Mouse (Mus musculus) B cell, adult 2 months (primary cell): ENCODE measurements around the gene Nectin4.
A peak's percentile ranks its signal among the peaks of the same experiment; 100 is the strongest.

Experiments used
- DNase-seq, 2 experiments: peaks; one replicate each; pipeline ENCODE4 v3.0.0; 2022

The Nectin4 gene

DNA sequence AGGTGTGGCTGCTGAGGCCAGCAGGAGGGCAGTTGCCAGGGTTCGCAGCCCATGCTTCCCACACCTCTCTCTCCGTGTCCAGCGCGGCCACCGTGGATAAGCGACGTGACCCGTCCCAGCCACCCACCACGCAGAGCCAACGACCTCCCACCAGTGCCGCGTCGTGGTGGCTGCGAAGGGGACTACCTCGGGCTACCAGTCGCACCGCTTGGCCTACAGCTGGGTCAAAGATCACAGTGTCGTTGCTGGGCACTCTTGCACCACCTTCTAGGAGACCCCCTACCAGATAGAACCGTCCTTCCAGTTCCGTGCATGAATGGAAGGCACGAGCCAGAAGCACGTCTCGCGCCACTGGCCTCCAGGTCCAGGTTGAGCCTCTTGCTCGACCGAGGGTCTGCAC, 9.6 kb upstream of the Nectin4 start:
- no peak for DNase-seq

DNA sequence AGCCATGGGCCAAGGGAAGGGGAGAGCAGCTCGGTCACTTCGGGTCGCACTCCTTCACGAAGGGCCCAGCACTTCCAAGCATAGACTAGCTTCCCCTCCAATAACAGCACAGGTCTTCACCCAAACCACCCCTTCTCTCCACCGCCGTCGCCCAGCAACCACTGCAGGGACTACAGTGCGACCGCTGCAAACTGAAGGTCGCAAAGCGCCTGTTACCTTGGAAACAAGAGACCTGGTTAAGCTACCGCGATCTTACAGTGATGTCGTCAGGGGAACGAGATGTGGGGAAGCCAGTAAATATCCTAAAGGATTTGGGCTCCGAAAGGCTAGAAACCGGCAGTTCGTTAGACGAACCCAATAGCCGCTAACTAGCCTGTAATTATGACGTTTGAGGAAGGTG, 9.2 kb upstream of the Nectin4 start, which contains the start of gene Klhdc9:
TSS of gene Klhdc9 (minus strand) at position 143 of the 400 bp plus-strand sequence.
- DNase-seq = peak; percentile 85 to 89

DNA sequence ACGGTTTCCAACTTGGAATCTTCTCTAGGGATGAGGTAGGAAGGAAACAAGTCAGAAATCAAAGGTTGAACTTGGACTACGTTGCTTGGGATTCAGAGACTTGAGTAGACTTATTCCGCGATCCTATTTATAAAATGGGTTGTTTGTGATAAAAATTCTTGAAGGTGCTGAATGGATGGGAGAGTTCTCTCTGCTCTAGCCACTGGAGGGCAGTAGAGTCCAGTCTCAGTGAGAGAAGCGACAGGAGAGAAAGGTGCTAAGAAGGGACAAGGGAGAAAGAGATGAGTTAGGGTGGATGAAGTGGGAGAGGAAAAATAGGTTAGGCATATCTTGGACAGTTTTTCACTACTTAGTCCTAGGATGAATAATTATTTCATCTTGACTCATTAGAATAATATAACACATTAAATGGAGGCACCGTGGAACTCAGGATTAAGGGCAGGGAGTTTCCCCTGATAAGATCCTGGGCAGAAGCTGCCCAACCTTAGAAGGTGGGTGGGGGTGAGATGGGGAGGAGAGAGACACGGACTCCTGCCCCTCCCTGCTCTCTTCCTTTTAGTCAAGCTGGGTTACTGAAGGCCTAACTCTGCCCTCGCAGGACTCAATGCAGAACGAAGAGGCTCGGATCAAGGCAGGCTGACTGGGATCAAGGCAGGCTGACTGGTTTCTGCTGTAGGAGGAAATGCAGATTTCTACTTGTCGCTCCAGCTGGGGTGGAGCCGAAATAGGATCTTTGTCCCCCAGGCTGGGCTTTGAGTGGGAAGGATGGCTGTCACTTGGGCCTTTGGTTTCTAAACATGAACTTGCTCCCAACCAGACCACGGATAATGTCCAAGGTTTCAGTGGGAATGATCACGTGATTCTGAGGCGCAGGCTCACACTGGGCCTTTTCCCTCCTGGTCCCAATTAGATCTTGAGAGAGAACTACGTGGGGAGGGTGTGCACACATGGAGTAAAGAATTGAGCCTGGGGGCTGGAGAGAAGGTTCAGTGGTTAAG, 8.5 kb upstream of the Nectin4 start:
- peak; percentile 79 to 81 for DNase-seq

DNA sequence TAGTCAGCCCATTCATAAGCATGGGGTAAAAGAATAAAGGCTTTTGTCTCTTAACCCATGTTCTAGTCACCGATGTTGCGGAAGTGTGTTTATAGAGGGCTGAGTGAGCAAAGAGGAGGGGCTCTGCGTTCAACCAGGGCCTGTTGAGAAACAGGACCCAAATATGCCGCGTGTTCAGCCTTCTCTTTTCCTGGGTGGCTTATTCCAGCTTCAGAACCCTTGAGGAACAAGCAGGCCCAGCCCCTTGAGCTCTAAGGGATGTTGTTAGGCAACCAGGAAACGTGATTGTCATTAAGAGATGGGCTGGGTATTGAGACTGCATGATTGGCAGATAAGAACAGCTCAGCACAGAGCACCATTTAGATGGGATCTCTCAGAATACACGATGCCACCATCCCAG, 4.0 kb upstream of the Nectin4 start:
- no peak for DNase-seq

DNA sequence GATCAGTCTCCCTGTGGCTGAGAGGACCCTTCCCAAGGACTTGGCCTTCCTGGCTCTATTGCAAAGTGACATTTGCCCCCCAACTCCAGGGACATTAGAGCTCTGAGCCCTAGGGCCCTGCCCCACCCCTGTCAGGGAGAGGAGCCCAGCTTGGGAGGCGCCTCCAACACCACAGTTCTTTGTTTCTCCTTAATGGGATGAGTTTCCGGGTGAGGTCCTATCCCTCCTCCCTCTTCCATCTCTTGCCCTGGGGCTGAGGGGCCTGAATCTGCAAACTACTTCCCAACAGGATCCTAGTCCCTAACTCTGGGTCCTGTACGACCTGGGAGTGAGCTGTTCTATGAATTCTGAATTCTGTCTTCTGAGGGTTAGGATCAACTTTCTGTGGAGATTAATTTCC, 3.0 kb downstream of the Nectin4 start:
- DNase-seq = no peak

DNA sequence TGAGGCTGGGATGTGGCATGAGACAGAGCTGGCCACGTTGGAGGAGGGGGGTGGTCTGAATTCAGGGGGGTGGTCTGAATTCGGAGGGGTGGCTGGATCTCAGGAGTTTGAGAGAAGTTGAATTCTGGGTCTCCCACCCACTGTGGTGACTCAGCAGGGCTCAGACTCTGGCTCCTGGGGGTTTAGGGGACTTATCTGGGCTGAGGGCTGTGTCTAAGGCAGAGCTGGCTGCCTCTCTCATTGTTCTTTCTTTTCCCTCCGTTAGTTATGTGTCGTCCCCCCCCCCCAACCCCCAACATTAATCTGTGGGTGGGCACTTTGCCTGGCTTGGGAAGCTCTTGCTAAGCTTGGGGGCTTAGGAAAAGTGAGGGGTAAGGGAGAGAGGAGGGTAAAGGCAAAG, 4.0 kb downstream of the Nectin4 start:
- DNase-seq = no peak

DNA sequence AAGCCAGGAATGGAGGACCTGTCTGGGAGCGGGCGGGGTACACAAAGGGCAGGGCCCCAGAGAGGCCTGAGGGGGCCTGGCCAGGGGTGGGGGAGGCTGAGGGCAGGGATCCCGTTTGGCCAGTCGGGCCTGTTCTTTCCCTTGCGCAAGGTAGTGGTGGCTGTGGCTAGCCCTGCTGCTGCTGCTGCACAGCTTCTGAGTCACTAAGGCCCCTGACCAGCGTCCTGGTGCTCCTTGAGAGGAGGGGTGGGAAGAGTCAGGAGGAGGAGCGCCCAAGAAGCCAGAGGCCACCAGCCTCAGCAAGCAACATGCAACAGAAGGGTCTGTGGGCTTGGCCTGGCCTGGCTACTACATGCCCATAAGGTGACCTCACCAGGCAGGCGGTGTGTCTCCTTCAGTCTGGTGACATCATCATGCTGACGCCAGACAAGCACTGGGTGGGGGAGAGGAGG, 5.8 kb downstream of the Nectin4 start:
- no peak for DNase-seq

DNA sequence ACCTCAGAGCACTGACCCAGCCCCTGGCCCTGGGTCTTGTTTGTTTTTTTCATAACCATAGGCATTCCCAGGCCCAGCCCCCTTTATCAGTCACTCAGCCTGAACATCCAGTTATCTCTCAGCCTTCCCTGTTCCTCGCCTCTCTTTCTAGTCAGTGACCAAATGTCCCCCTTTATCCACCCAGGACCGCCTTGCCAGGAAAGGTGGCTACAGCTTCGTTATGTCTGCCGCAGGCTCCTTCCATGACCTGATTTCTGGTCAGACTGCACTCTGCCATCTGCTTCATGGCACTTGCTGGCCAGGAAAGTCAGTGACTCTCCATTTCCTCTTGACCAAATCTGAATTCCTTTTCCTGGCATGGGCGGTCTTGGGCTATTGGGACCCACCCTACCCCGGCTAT, 8.4 kb downstream of the Nectin4 start:
- DNase-seq = no peak

DNA sequence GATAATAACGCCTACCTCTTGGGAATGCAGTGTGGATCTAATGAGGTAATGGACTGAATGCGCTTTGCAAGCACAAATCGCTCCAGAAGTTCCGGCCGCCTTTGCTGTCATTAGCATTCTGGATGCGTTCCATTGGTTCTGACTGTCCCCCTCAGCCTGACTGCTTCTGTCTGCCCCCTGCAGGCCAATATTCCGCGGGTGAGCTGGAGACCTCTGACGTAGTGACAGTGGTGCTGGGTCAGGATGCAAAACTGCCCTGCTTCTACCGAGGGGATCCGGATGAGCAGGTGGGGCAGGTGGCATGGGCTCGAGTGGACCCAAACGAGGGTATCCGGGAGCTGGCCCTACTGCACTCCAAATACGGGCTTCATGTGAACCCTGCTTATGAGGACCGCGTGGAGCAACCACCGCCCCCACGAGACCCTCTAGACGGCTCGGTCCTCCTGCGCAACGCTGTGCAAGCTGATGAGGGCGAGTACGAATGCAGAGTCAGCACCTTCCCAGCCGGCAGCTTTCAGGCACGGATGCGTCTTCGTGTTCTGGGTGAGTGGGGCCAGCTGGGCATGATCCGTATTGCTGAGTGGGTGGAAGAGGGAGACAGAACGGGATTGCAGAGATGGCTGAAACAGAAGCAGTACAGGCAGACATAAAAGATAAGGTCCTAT, 10.2 kb downstream of the Nectin4 start:
- peak; percentile 86 to 88 for DNase-seq

DNA sequence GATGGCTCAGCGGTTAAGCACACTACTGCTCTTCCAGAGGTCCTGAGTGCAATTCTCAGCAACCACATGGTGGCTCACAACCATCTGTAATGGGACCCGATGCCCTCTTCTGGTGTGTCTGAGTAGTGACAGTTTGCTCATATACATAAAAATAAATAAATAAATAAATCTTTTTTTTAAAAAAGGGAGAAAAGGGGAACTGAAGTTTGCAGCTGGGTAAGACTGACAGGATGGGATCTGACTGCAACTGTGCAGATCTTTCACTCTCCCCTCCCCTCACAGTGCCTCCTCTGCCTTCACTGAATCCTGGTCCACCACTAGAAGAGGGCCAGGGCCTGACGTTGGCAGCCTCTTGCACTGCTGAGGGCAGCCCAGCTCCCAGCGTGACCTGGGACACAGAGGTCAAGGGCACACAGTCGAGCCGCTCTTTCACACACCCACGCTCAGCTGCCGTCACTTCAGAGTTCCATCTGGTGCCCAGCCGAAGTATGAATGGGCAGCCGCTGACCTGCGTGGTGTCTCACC, 12.3 kb downstream of the Nectin4 start:
- peak; percentile 55 for DNase-seq

DNA sequence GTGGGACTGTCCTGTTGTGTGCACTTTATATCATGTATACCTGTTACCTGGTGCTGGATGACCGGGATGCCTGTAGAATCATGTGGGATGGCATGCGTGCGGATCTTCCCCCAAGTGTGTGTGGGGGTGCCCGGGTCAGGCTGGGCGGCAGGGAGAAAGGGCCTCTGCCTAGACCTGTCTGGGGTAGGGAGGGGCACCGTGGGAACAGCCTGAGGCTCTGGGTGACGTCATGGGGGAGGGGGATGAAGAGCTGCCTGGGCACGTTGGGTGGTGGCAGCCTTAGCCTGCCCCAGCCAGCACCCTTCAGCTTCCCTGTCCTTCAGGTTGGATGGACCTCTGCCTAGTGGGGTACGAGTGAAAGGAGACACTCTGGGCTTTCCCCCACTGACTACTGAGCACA, 14.5 kb downstream of the Nectin4 start:
- DNase-seq = no peak

DNA sequence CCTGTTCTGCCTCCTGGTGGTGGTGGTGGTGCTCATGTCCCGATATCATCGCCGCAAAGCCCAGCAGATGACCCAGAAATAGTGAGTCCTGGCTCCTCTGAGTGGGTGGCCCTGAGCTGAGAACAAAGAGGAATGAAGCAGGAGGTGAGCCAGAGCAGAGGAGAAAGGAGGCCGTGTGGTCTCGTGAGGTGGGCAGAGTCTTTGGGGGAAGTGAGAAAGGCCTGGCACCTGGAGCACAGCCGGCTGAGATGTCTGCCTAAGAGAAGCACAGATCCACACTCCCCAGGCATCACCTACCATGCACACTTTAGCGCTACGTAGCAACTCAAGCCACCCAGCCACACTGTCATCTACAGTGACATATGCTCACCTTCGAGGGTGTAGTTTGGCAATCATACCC, 15.3 kb downstream of the Nectin4 start:
- DNase-seq = peak; percentile 30 to 33

DNA sequence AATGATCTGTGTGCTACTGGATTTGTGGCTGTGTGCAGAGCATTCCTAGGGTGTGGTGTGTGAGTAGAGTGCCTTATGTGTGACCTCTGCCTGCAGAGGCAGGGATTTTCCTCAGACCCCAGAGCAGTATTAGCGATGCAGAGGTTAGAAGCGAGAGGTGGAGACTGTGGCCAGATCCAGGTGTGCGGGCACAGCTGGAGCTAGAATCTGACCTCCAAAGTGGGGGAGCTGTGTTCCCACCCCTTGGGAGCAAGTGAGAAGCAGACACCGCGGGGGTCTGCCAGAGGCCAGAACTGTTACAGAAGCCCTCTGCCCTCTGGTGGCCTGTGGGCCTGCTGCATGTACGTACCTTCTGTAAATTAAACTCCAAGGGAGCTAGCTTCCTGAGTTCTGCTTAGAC, 17.2 kb downstream of the Nectin4 start:
- DNase-seq = peak; percentile 48 to 56

DNA sequence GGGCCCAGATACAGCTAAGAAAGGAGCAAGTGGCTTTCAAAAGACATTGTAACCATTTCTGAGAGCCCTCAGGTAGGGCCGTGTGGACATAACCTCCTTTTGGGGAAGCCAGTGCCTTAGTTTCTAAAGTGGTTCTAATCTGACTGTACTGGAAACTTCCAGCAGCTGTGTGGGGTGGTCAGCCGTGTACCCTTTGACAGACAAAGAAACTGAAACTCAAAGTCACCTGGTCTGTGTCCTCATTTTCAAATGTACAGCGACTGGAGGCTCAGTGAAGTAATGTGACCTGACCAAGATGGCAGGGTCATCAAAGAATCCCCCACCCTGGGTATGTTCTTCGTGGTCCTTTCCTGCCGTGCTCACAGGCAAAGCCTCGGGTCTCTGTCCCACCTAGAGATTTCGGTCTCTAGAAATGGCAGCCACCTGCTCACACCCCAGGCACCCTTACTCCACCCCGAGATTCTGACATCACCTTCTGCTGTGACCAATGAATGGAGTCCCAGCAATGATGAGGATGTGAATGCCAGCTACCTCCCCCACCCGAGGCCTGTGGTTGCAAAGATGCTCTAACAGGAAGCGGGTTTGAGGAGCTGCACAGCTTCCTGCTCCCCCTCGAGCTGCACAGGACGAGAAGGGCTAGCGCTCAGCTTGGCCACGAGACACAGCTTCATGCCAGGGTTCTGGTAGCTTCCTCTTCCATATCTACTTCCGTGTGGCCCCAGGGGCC, 18.6 kb downstream of the Nectin4 start, which contains the start of gene Arhgap30:
TSS of gene Arhgap30 (plus strand) at position 579 of the 727 bp plus-strand sequence.
- peak; percentile 93 to 96 for DNase-seq

DNA sequence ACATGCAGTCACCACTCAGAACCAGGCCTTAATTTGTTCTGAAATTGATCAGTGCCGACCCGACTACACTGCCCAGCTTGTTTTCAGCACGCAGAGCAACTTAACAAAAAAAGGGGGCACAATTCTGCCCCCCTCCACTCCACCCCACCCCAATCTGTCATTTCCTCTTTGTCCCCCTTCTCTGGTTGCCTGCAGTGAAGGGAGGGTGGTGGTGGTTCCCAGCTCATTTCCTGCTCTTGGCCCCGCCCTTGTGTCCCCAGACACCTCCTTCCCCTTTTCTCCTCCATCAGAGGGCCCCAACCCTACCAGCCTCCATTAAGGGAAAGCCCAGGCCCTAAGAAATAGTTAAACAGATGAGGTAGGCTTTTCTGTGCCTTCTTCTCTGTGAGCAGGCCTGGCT, 20.2 kb downstream of the Nectin4 start:
- DNase-seq = peak; percentile 87 to 91

DNA sequence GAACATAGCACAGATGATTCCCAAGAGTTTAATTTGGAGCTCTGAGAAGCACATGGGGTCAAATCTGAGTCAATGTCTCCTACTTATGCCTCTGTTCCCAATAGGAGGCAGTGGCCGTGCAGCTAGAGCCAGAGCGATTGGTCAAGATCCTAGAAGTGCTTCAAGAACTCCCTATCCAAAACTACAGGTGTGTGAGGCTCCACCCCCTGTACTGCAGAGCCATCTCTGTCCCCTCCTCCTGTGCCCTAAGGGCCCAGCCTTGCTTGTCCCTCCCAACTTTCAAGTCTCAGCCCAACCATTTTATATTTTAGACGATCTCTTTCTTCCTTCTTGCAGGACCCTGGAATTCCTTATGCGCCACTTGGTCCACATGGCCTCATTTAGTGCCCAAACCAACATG, 31.9 kb downstream of the Nectin4 start:
- DNase-seq = no peak

DNA sequence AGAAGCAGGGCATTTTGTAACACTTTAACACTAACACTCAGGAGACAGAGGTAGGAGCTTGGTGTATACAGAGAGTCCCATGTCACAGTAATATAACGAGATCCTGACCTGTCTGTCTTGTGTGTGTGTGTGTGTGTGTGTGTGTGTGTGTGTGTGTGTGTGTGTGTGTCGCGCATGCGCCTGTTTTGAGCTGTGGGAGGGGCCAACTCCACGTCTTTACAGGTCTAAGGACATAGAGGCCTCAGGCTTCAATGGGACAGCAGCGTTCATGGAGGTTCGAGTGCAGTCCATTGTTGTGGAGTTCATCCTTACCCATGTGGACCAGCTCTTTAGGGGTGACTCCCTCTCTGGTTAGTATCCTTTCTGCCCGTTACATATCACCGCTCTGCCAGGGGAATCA, 33.1 kb downstream of the Nectin4 start:
- DNase-seq = no peak

DNA sequence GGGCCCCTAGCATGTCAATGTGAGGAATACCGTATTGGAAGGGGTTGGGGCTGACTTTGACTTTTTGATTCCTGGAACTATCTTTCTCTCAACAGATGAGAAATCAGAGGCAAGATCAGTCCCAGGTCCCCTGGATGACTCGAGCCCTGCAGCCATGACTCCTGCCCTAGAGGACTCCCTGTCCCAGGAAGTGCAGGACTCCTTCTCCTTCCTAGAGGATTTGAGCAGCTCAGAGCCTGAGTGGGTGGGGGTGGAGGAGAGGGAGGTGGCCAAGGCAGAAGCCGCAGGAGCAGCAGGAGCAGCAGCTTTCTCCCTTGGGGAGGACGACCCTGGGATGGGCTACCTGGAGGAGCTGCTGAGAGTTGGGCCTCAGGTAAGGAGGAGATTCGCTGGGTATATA, 37.4 kb downstream of the Nectin4 start:
- no peak for DNase-seq

DNA sequence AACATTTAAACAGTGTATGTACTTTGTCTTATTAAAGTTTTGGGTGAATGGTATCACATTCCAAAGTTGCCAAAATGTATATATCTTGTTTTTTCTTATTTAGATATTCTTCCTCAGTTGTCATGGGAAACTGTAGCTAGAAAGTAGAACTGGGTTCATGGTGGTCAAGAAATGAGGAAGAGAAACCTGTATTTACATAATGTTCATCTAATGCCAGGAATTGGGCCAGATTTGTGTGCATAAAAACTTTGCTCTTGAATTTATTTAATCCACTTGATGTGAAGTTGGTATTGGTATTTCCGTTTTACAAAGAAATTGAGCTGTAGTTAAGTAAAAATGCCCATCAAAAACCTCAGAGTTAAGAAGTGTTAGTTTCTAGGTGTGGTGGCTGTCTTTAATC, 40.3 kb downstream of the Nectin4 start:
- DNase-seq = peak; percentile 24 to 42

DNA sequence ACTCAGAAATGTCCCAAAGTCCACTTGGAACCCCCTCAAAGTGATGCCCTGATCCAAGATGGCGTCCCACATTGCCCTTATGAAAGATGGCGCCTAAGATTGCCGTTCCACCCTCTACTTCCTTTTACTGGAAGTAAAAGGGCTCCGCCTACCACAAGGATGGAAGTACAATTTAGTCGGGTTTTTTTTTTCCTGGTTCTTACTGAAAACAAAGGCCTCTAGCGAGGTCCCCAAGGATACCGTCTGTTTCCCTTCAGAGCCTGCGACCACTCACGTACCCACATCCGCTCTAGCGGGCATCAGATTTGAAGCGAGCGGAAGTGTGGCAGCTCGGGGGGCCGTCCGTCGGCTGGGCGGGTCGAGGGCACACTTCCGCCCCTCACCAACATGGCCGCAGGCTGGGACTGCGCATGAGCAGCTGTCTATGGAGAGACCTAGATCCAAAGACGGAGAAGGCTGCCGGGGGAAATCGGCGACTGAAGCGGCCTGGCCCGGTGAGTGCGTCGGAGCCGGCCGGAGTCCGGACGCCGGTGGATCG, 41.1 kb downstream of the Nectin4 start, which contains the start of gene Usf1:
TSS of gene Usf1 (plus strand) at position 367 of the 538 bp plus-strand sequence.
- peak; percentile 96 to 97 for DNase-seq

DNA sequence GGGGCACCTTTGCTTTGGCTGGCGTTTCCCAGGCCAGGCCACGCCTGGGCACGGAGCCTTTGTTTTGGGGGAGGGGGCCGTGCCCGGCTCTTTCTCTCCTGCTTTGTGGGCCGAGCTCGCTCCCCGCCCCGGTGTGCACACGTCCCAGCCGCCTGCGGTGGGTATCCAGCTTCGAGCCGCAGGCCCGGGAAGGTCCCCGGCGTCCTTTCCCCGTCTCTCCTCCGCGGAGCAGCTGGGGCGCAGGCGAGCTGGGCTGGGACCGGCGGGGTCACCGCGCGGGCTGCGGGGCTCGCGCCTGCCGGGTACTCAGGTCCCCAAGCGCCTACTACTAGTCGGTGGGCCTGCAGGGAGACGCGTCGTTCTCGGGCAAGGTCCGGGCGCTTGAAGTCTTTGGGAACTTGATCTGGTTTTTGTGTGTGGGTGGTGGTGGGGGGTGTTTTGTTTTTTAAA, 41.6 kb downstream of the Nectin4 start:
- no peak for DNase-seq

DNA sequence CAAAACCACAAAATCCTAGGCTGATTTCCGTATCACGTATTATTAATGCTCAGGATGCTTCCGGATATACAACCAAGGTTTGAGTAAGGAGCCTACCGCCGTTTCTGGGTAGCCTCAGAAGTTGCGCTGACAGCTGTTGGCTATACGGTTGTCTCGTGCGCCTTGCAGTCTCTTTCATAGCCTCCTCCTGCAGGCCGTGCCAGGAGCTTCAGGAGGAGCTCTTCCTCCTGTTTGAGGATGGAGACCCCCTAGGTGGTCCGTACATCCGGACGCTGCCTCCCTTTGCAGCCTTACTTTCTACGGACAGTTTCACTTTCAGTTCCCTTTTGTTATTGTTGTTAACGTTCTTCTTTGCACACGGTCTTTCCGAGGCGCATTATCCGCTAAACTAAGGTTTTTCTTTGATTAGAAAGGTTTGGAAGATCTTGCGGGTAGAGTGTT, 42.1 kb downstream of the Nectin4 start:
- peak; percentile 75 to 79 for DNase-seq
